Mouse (Mus musculus): ENCODE data around the gene Rassf2. TPM values are rescaled to one million over a fixed set of nuclear protein-coding genes. Genes with fewer than 3 reads are reported as not detected.

Gene Rassf2
- 10 to 100 TPM; 38.3 to 41.0 TPM for total RNA-seq (2021)

GRCm38 (mm10) chr2:132029646-132030417 is at the start of gene Rassf2:
TSS of gene Rassf2 (minus strand) at chr2:132030258.
- intact Hi-C loops (cut with DNase I) = no loop called here

GRCm38 (mm10) chr2:132079139-132079538 is 49.1 kb upstream of the Rassf2 start:
- intact Hi-C loops (cut with DNase I) = no loop called here
- DNase-seq (ENCODE audit: low spot score in 2 of 2) = no peak

More at GRCm38 (mm10) chr2:132029646-132030417, at the start of gene Rassf2:
- peak; percentile 71 to 75 for DNase-seq (ENCODE audit: low spot score in 2 of 2)

- intact Hi-C loops (cut with DNase I) = no loop called here
- no peak for DNase-seq (ENCODE audit: low spot score in 2 of 2)
These were observed 43.0 kb upstream of the Rassf2 start for GRCm38 (mm10) chr2:132073052-132073451.

GRCm38 (mm10) chr2:132069985-132070735 is 40.1 kb upstream of the Rassf2 start:
- intact Hi-C loops (cut with DNase I) = no loop called here
- no peak for DNase-seq (ENCODE audit: low spot score in 2 of 2)

- intact Hi-C loops (cut with DNase I) = no loop called here
- DNase-seq (ENCODE audit: low spot score in 2 of 2) = no peak
These were observed 34.2 kb upstream of the Rassf2 start for GRCm38 (mm10) chr2:132064185-132064831.

GRCm38 (mm10) chr2:132063776-132064175 is 33.7 kb upstream of the Rassf2 start:
- no peak for DNase-seq (ENCODE audit: low spot score in 2 of 2)
- intact Hi-C loops (cut with DNase I) = no loop called here

- intact Hi-C loops (cut with DNase I) = loop anchor here (2.0 kb wide), 1 partner anchor 79 kb away; no protein-coding TSS in a partner anchor
- no peak for DNase-seq (ENCODE audit: low spot score in 2 of 2)
These were observed 31.8 kb upstream of the Rassf2 start for GRCm38 (mm10) chr2:132061884-132062283.

GRCm38 (mm10) chr2:132059919-132060318 is 29.9 kb upstream of the Rassf2 start:
- DNase-seq (ENCODE audit: low spot score in 2 of 2) = peak in 1 of 2 experiments; percentile 36
- intact Hi-C loops (cut with DNase I) = loop anchor here (2.0 kb wide), 1 partner anchor 77 kb away; no protein-coding TSS in a partner anchor

- DNase-seq (ENCODE audit: low spot score in 2 of 2) = no peak
- intact Hi-C loops (cut with DNase I) = no loop called here
These were observed 25.3 kb upstream of the Rassf2 start for GRCm38 (mm10) chr2:132055349-132055753.

GRCm38 (mm10) chr2:132053824-132054223 is 23.8 kb upstream of the Rassf2 start:
- intact Hi-C loops (cut with DNase I) = no loop called here
- no peak for DNase-seq (ENCODE audit: low spot score in 2 of 2)

- no peak for DNase-seq (ENCODE audit: low spot score in 2 of 2)
- intact Hi-C loops (cut with DNase I) = no loop called here
These were observed 21.7 kb upstream of the Rassf2 start for GRCm38 (mm10) chr2:132051798-132052197.

- DNase-seq (ENCODE audit: low spot score in 2 of 2) = no peak
- intact Hi-C loops (cut with DNase I) = no loop called here
These were observed 19.9 kb upstream of the Rassf2 start for GRCm38 (mm10) chr2:132049921-132050320.

GRCm38 (mm10) chr2:132049491-132049890 is 19.4 kb upstream of the Rassf2 start:
- intact Hi-C loops (cut with DNase I) = no loop called here
- DNase-seq (ENCODE audit: low spot score in 2 of 2) = no peak

- intact Hi-C loops (cut with DNase I) = no loop called here
- DNase-seq (ENCODE audit: low spot score in 2 of 2) = no peak
These were observed 18.2 kb upstream of the Rassf2 start for GRCm38 (mm10) chr2:132048143-132048772.

GRCm38 (mm10) chr2:132047364-132047763 is 17.3 kb upstream of the Rassf2 start:
- intact Hi-C loops (cut with DNase I) = no loop called here
- no peak for DNase-seq (ENCODE audit: low spot score in 2 of 2)

GRCm38 (mm10) chr2:132046659-132047058 is 16.6 kb upstream of the Rassf2 start:
- DNase-seq (ENCODE audit: low spot score in 2 of 2) = no peak
- intact Hi-C loops (cut with DNase I) = no loop called here

- intact Hi-C loops (cut with DNase I) = no loop called here
These were observed 14.5 kb upstream of the Rassf2 start for GRCm38 (mm10) chr2:132044320-132045274.

GRCm38 (mm10) chr2:132043101-132043621 is 13.1 kb upstream of the Rassf2 start:
- intact Hi-C loops (cut with DNase I) = no loop called here
- DNase-seq (ENCODE audit: low spot score in 2 of 2) = peak; percentile 49 to 51

More at GRCm38 (mm10) chr2:132044320-132045274, 14.5 kb upstream of the Rassf2 start:
- no peak for DNase-seq (ENCODE audit: low spot score in 2 of 2)

Measured in left cerebral cortex, postnatal 36 days (tissue).